Mouse (Mus musculus) heart, postnatal 4 days (tissue): ENCODE results near the gene Hist1h2bc. TPM values are rescaled to one million over a fixed set of nuclear protein-coding genes. Genes with fewer than 3 reads are reported as not detected.
"Not testable (repeated sequence)": the region's sequence is repeated elsewhere in the genome, so short reads cannot be mapped to it uniquely, and the experiment has no call there.

Experiments used
- DNase-seq: peaks from one replicate; pipeline ENCODE4 v3.0.0; 2021
- total RNA-seq, 2 experiments: library from RNA; stranded (reverse); gene quantifications; 2 replicates each; pipeline ENCODE4 v1.2.3; 2021

Gene Hist1h2bc
- total RNA-seq: 10 to 100 TPM; 44.8 to 56.0 TPM

DNA sequence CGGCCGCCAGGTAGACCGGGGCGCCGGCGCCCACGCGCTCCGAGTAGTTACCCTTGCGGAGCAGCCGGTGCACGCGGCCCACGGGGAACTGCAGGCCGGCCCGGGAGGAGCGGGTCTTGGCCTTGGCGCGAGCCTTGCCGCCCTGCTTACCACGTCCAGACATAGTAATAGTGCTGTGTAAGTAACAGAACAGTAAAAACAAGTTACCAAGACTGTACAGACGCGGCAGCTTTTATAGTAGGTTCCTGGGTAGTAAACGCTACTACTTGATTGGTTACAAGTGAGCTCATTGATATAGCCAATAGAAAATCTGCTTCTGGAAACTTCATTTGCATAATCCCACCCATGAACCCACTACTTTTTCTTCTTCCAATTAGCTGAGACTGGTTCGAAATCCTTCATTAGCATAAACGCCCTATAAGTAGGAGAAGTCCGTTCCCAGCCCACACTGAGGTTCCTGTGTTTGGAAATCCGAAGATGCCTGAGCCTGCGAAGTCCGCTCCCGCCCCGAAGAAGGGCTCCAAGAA is at the start of gene Hist1h2bc, which contains the start of gene Hist1h2ac:
Hist1h2bc (plus strand) TSS at position 445 of the 527 bp plus-strand sequence.
Hist1h2ac (minus strand) TSS at position 194 of the 527 bp plus-strand sequence.
- DNase-seq: peak; percentile 75

DNA sequence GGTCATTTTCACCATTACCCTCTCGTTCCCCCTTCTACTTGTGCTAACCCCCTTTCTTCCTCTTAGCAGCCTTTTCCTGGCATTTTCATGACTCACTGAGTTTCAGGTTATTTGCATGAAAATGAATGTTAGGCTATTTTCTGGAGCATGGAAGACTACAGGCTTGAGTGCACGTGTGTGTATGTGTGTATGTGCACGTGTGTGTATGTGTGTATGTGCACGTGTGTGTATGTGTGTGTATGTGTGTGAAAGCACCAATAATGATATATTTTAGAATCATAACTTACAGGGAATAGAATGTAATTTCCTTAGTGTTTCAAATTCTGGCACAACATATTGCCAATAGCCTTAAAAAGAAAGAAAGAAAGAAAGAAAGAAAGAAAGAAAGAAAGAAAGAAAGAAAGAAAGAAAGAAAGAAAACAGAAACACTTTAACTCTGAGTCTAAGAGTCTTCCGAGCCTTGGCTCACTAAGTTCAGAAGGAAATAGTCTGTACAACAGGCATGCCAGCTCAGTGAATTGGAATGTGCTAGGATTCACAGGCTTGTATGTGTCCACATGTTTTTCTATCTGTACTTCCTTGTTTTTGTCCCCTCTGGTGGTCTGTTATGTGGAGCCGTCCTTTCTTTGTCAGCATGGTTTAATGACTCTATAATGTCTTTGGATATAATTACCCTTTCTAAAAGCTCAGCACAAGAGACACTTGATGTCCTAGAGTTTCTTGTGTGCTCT is 24.2 kb upstream of the Hist1h2bc start:
- DNase-seq: no peak

DNA sequence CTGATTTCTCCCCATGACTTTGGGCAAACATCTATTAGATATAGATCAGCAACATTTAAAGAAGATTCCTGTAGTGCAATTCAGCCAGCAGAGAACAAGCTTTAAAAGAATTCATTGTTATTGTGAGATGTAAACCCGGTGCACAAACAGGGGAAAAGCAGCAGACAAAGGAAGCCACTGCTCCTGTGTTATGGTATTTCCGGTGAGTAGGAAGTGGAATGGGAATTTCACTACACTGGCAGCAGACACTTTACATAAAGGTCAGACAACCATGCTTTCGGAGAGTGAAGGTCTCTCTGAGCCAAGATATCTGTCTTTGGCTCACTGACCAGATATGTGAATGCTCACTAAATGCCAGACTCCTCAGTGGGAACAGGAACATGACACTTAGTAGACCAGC is 21.5 kb upstream of the Hist1h2bc start:
- DNase-seq: no peak

DNA sequence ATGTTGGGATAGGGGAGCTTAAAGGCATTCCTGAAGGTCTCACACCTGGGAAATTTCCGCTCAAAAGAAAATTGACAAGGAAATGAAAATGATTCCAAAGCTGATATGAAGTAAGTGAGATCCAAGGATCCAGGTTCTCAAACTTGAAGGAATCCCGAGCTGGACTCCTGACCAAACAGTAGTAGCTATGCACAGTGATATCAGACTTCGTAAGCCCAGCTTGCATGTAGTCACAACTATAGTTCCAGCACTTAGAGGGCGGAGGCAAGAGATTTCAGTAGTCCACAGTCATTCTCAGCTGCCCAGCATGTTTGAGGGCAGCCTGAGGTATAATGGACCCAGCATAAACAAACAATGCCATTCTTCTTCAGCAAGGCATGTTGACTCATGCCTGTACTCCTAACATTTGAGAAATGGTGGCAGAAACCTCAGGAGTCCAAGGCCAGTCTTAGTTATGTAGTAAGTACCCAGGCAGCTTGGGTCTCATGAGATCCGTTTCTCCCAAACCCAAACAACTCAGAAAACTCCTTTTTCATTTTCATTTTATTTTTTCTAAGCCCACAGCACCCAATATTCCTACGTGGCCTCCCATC is 1.9 kb upstream of the Hist1h2bc start:
- DNase-seq: no peak

DNA sequence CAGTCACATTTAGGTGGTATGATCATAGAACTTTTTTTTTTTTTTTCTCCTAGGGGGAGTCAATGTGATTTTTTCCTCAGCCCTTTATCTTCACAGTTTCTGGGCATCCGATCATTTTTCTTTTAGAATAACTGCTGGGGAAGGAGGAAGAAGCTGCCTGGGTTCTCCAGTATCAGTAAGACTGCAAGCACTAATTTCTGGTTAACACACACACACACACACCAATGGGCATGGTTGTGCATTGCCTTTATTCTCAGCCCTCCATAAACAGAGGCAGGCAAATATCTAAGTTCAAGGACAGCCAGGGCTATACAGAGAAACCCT is 1.4 kb upstream of the Hist1h2bc start:
- DNase-seq: no peak

DNA sequence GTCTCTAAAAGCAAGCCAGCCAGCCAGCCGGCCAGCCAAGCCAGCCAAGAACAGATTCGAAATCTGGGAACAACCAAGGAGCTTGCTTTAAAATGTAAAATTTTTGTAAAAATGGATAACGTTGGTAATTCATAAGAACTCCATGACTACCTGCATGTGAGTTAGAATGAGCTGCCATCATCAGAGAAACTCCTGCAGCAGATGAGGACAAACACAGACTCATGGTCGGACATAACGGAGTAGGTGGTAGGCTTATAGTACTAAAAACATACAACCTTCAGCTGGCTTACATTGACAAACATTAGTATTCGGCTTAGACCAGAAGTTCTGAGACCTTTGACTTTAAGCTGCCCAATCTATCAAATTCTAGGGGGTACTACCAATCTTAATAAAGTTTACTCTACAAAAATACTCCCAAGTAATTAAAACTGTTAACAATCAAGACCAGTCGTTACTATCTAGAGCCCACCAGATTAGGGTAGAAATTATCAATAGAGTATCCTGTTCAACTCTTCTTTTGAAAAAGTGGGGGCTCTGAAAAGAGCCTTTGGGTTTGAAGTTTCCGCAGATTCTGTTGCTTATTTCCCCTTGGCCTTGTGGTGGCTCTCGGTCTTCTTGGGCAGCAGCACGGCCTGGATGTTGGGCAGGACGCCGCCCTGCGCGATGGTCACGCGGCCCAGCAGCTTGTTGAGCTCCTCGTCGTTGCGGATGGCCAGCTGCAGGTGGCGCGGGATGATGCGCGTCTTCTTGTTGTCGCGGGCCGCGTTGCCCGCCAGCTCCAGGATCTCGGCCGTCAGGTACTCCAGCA is 848 bp upstream of the Hist1h2bc start:
- DNase-seq: not testable (repeated sequence)

DNA sequence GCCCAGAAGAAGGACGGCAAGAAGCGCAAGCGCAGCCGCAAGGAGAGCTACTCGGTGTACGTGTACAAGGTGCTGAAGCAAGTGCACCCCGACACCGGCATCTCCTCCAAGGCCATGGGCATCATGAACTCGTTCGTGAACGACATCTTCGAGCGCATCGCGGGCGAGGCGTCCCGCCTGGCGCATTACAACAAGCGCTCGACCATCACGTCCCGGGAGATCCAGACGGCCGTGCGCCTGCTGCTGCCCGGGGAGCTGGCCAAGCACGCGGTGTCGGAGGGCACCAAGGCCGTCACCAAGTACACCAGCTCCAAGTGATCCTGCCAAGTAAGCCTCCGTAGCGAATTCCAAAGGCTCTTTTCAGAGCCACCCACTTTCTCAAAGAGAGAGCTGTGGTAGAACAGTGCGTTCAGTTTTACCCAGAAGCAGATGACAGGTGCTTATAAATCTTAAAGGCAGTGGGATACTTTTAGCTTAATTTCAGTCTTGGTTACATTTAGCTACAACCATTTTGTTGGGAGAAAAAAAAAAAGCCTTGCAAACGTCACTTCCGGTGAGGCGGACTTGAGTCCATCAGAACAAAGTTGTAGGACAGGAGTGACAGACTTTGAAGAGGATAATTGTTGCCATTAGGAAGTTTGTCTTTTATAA is 421 bp downstream of the Hist1h2bc start:
- DNase-seq: peak; percentile 55

DNA sequence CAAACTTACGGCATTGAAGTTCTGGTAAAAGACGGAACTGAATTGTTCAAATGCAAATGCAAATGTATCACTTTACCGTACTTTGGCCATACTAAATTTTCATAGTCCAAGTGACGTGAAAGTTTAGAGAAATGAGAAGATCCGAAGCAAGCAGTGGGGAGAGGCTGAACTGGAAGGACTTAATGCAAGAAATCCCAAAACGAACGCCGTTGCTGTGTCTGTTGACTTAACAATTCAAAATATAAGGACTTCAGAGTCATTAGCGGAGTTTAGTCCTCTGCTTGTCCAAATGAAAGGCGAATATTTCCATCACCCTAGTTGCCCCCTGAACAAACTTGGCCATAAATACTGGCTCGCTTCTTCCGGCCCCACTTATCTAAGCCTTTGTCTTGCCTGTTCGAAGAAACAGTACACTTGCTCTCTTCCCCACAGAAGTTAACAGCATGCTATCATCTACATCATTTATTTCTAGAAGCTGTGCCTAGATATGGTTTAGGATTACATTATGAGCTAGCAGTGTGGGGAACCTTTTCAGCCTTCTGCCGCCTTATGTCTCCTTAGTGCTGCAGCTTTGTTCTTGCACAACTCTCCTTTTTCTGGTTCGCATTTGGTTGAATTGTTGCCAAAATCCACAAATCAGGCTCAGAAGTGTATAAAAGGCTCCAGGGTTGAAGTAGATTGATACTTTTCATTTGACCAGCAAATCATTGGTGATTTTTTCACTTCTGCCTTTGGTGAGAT is 1.3 kb downstream of the Hist1h2bc start:
- DNase-seq: peak; percentile 17

DNA sequence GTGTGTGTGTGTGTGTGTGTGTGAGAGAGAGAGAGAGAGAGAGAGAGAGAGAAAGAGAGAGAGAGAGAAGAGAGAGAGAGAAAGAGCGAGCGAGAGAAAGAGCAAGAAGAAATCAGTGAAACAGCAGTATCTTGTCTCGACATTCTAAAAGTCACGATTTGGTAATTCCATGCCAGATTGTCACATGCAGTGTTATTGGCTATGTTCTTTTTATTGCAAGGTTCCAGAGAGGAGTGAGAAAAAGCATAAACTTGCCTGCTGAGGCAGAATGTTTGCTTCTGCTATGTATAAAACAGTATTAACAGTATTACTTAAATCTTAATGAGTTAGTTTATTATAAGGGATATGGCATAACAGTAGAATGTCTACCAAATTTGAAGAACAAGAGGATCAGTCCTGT is 2.0 kb downstream of the Hist1h2bc start:
- DNase-seq: no peak

DNA sequence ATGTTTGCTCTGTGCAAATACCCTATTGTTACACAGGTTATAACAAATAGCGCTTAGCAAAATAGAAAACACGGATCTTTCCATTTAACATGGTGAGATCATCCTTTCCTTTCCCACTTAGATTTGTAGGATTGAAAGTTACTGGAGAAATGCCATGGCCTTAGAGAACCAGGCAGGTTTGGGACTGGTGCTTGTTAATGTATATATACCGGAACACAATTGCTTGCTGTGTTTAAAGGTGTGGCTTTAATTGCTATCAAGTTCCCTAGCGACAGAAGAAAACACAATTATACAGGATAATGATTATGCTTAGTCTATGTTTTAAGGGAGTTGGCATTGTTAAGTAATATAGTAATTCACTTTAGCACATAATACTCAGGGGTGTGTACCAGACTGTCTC is 3.2 kb downstream of the Hist1h2bc start:
- DNase-seq: no peak

DNA sequence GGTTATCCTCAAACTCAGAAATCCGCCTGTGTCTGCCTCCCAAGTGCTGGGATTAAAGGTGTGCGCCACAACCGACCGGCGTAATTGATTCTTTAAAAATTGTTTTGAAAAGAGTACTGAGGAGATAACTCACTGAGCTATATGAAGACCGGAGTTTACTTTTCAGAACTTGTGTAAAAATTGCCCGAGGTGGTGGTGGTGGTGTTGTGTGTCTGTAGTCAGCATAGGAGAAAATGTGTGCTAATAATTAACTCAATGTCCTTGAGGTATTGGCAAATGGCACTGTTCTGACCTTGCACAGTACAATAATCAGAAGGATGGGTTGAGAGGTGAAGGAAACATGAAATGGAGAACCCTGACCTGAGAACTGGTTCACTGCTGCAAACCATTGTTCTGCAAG is 3.9 kb downstream of the Hist1h2bc start:
- no peak for DNase-seq

DNA sequence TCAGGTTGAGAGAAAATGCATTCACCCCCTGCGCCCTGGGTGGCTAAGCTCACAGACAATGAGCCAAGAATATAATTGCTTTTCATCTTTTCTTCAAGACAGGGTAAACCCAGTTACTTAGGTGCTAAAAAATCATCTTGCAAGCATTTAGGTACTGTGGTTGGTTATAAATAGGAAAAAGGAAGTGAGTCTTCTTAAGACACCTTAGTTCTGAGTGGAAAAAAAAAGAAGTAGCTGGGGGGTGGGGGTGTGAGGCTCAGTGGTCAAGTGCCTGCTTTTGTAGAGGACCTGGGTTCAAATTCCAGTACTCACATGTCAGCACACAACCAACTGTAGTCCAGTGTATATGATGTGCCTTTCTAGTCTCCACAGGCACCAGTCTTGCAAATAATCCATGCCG is 5.0 kb downstream of the Hist1h2bc start:
- no peak for DNase-seq

DNA sequence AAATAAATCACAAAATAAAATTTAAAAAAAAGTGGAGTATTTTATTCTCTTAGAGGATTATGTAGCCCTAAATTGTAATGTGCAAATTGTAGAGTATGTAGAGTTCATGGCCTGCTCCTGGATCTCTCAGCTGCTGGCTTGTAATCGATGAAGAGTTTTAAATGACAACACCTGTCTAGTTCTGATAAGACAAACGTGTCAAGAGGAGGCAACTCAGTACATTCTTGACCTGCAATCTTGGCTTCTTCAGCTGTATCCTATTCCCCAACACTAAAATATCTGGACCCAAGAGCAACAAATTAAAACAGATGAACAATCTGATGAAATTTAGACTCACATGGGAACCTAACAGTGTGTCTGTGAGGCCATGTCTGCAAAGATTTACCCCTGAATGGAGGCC is 5.5 kb downstream of the Hist1h2bc start:
- no peak for DNase-seq

DNA sequence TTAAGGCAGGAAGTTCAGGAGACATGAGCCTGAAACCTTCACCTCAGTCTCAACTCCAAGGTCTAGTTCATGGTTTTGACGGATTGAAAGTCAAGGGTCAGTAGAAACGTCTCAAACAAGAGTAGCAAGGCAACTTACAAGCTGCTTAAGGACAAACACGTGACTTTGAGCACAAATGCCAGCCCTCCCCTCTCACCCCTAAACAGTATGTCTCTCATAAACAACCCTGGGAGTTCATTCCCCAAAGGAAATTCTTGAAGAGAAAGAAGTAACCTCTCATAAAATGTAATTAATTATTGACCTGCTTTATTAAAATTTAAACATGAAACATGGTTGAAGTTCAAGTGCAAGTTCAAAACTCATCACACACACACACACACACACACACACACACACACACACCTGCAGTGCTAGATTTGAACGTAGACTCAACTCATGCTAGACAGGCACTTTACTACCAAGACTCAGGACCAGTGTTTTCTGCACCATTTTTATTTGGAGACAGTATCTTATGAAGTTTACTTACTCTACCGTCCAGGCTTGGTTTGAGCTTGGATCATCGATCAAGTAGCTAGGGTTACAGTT is 9.9 kb downstream of the Hist1h2bc start:
- DNase-seq: no peak

DNA sequence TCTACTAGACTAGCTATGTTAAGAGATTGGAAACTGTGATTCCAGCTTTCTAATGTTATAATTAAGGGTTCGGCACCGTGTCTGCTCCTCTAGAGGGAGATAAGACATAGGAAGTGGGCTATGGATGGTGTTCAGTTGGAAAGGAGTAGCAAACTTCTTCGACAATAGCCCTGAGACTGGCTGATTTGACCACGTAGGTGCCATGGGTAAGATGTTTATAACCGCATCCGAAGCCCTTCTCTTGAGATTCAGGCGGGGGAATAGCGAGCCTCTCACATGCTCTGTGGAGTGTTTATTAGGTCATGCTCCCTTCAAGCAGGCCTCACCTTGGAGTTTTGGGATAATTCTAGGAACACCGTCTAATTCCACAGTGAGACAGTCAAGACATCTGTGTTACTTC is 11.0 kb downstream of the Hist1h2bc start:
- DNase-seq: no peak

DNA sequence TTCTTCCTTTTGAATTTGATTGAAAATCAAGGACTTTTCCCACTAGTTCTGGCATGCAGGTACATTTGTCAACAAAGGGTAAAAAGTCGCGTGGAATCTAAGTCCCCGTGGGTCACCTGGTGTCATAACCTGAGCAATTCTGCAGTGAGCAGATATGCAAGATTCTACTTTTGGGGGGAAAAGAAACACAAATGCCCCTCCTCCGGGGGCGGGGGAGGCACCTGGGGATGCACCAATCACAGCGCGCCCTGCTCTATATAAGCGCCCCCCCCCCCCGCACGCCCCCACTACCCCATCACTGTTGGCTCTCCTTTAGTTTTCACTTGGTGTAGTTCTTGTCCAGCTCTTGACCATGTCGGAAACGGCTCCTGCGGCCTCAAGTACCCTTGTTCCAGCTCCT is 11.5 kb downstream of the Hist1h2bc start, which contains the start of gene Hist1h1t:
Hist1h1t (plus strand) TSS at position 301 of the 400 bp plus-strand sequence.
- DNase-seq: no peak

DNA sequence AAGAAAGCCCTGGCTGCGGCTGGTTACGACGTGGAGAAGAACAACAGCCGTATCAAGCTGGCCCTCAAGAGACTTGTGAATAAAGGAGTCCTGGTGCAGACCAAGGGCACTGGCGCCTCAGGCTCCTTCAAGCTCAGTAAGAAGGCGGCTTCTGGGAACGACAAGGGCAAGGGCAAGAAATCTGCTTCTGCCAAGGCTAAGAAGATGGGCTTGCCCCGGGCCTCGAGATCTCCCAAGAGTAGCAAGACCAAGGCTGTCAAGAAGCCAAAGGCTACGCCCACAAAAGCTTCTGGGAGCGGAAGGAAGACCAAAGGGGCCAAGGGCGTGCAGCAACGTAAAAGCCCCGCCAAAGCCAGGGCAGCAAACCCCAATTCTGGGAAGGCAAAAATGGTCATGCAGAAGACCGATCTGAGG is 12.1 kb downstream of the Hist1h2bc start:
- DNase-seq: no peak

DNA sequence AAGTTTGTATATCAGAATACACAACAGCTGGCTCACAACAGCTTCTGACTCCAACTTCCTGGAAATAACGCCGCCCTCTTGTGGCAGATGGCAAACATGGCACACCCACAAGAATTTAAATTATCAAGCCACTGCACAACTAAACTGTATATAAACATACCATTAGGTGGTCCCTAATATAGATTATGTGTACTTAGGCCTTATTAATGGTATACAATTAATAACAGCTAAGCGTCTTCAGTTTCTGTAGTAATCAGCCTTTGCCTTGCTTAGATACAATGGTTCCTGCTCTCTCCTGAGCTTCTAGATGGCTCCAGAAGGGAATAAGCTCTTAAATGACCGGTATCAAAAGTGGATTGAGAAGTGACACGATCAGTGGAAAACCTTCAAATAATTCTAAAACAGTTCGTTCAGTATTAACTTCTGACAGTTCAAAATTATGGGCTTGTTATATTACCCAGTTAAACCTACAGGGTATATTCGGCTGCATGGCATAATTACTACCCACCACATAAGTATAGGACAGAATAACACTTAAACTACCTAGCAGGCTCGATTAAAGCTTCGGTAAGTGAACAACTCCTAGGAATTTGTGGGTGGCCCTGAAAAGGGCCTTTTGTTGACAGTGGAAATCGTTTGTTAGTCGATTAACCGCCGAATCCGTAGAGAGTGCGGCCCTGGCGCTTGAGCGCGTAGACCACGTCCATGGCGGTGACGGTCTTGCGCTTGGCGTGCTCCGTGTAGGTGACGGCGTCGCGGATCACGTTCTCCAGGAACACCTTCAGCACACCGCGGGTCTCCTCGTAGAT is 13.7 kb downstream of the Hist1h2bc start:
- DNase-seq: peak; percentile 73

DNA sequence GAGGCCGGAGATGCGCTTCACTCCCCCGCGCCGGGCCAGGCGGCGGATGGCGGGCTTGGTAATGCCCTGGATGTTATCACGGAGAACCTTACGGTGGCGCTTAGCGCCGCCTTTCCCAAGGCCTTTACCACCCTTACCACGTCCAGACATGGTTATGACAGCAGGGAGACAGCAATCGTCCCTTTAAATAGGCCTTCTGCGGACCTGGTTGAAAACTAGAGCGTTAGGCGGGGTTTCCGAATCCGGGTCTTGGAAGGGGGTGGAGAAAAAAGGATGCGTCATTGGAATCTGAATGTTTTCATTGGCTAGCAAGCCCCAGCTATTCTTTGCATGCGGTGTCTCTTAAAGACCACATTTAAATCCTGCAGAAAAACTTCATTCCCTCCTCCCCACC is 14.3 kb downstream of the Hist1h2bc start, which contains the start of gene Hist1h4c:
Hist1h4c (minus strand) TSS at position 155 of the 394 bp plus-strand sequence.
- peak; percentile 99 for DNase-seq

DNA sequence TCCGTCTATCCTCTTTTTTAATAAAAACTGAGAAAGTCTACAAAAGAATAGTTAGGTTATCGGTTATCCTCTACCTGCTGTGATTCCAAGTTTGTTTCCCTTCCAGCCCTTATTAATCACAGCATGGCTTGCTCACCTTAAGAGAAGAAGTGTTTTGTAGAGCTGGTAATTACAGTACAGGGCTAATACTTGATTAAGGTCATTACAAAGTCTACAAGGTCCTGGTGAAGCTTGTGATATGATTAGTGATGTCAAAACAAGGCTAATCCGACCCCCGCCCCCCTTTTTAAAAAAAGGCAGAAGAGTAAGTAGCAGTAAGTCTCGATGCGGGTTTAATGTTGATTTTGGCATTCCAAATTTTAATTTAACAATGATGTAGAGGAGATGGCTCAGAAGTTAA is 15.0 kb downstream of the Hist1h2bc start:
- no peak for DNase-seq

DNA sequence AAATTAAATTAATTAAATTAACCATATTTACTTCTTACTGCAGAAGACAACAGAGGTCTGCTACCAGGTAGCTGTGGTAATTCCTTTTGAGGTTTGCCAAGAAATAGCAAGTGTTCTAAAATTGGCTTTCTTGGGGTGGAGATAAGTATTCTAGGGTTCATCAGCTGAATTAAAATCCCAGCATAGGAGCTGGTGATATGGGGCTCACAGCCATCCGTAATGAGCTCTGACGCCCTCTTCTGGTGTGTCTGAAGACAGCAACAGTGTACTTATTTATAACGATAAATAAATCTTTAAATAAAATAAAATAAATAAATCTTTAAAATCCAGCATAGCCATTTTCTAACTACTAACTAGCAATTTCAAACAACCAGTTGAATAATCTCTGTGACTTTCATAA is 15.8 kb downstream of the Hist1h2bc start:
- DNase-seq: no peak
